Mouse (Mus musculus) testis, adult 2 months (tissue): ENCODE measurements around the gene Dct.

Source experiments
- CTCF ChIP-seq: fragments of 200-500 bp; IDR thresholded peaks from 2 replicates; pipeline ENCODE4 v1.5.1; 2012; ENCODE audit warnings: low read depth, mild to moderate bottlenecking, inconsistent platforms, low read length, moderate library complexity; ENCODE audit not compliant: control insufficient read depth, insufficient read depth, insufficient replicate concordance
- POLR2A ChIP-seq: fragments of 200-500 bp; IDR thresholded peaks from 2 replicates; pipeline ENCODE4 v1.6.1; 2012; ENCODE audit warnings: low read depth, mild to moderate bottlenecking, inconsistent platforms, low read length, moderate library complexity; ENCODE audit not compliant: control insufficient read depth

GRCm38 (mm10) chr14:118058581-118058886, 6.5 kb upstream of the Dct start:
- no peak for TF ChIP-seq CTCF
- no peak for TF ChIP-seq POLR2A
